Mouse (Mus musculus) lung, postnatal 0 days (tissue): ENCODE measurements around the gene Catip. TPM values are rescaled to one million over a fixed set of nuclear protein-coding genes. Genes with fewer than 3 reads are reported as not detected.

ENCODE experiments used
- ATAC-seq: fragments of 200-750 bp; cut with Nextera tagmentation; 2 replicates; pipeline ENCODE4 v1.8.0; 2017; ENCODE audit warnings: moderate library complexity
- DNase-seq: peaks from one replicate; pipeline ENCODE4 v3.0.0-alpha.2; 2016; ENCODE audit warnings: low spot score
- H3K27ac ChIP-seq: fragments of 300-500 bp; sonication (generic); 2 replicates; pipeline ENCODE4 v1.5.1; 2014; ENCODE audit warnings: antibody characterized with exemption, mild to moderate bottlenecking, low read length, mixed read lengths
- H3K27me3 ChIP-seq: fragments of 300-500 bp; sonication (generic); replicated peaks from 2 replicates; pipeline ENCODE4 v1.6.1; 2014; ENCODE audit warnings: low read length, mixed read lengths; ENCODE audit not compliant: insufficient read depth
- H3K36me3 ChIP-seq: fragments of 300-500 bp; sonication (generic); 2 replicates; pipeline ENCODE4 v1.6.1; 2014; ENCODE audit warnings: low read length, mixed read lengths; ENCODE audit not compliant: insufficient read depth
- H3K4me1 ChIP-seq: fragments of 300-500 bp; sonication (generic); 2 replicates; pipeline ENCODE4 v1.6.1; 2014; ENCODE audit warnings: antibody characterized with exemption, low read depth, low read length, mixed read lengths; ENCODE audit not compliant: insufficient read depth
- H3K4me2 ChIP-seq: fragments of 300-500 bp; sonication (generic); replicated peaks from 2 replicates; pipeline ENCODE4 v1.6.1; 2014; ENCODE audit warnings: low read depth, mild to moderate bottlenecking, low read length, moderate library complexity, mixed read lengths
- H3K4me3 ChIP-seq: fragments of 300-500 bp; sonication (generic); 2 replicates; pipeline ENCODE4 v1.5.1; 2014; ENCODE audit warnings: low read depth, low read length
- H3K9ac ChIP-seq: fragments of 300-500 bp; sonication (generic); replicated peaks from 2 replicates; pipeline ENCODE4 v1.6.1; 2014; ENCODE audit warnings: low read depth, mild to moderate bottlenecking
- H3K9me3 ChIP-seq: fragments of 300-500 bp; sonication (generic); 2 replicates; pipeline ENCODE4 v1.6.1; 2016; ENCODE audit warnings: low read length, mixed read lengths
- CTCF ChIP-seq: IDR thresholded peaks from 2 replicates; pipeline ENCODE4 v1.5.1; 2016; ENCODE audit warnings: antibody characterized with exemption, mild to moderate bottlenecking
- EP300 ChIP-seq: IDR thresholded peaks from 2 replicates; pipeline ENCODE4 v1.6.1; 2016; ENCODE audit warnings: antibody characterized with exemption, mild to moderate bottlenecking, control low read depth
- WGBS: fragments of 180-500 bp; shearing (Covaris S2); extraction: QIAGEN DNeasy Blood & Tissue Kit; methylation state at CpG from one replicate; pipeline ENCODE4 v1.1.7; 2014; 5-methylcytosine and 5-hydroxymethylcytosine counted together
- polyA plus RNA-seq: library from polyadenylated mRNA; unstranded; fragments of >200 nt; fragmentation: Nextera tagmentation; extraction: Ambion mirVana; gene quantifications from 2 replicates; pipeline ENCODE4 v1.2.1, GENCODE M21; 2015

Catip gene
- polyA plus RNA-seq, 1 experiment from 2014 or later, result 3.4 TPM

DNA sequence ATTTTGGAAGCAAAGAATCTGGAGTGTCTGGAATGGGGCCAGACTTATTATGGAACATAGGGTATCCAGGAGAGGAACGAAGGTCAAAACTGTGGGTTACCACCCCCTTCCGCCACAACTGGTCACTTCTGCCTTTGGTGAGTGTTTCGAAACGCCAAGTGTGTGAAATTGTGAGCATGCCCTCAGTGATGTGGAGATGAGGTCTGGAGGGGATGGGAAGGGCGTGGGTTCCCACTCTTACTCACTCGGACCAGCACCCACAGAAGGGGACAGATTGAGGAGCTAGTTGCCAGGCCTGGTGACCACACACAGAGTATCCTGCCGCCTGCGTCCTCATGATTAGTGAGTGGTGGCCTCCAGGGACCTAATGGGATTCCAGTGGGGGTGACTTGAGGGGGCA lies 13.1 kb downstream of the Catip start, which contains the start of gene Slc11a1:
Gene Slc11a1, plus strand, starts transcription at position 216 of the 400 bp plus-strand sequence.
- DNase-seq (peak; percentile 42), ATAC-seq (peak; percentile 23; the same call in 1 of the 2 replicates)
- Histone ChIP-seq H3K9me3 (no peaks in the 10 kb centered on the region), H3K4me1 (no peaks in the 10 kb centered on the region), H3K27me3 (no peaks in the 10 kb centered on the region), H3K9ac (no peak within 1 kb of the TSS), H3K27ac (no peak within 1 kb of the TSS), H3K36me3 (no peaks in the 10 kb centered on the region), H3K4me2 (no peak within 1 kb of the TSS), H3K4me3 (no peak within 1 kb of the TSS)
- TF ChIP-seq CTCF (no peak), EP300 (no peak)
- WGBS, result 63% methylated on average over 8 of the region's 8 CpGs

DNA sequence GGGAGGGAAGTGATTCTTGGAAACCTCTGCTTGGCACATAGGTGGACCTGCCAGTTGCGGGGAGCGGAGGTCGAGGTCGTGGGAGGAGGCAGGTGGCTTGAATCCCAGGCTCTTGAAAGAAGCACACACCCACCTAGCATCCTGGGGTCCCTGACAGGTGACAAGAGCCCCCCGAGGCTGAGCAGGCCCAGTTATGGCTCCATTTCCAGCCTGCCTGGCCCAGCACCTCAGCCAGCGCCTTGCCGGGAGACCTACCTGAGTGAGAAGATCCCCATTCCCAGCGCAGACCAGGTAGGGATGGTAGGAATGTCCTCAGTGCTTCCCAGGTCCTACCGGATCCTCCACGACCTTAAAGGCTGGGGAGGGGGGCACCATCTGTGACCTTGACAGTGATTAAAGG lies 13.7 kb downstream of the Catip start:
- 72% methylated on average over 10 of the region's 10 CpGs for WGBS
- H3K36me3 ChIP-seq, result no peaks in the 10 kb centered on the region
- no peak overlapping the region for H3K27ac ChIP-seq
- H3K4me2 ChIP-seq, result no peak overlapping the region
- DNase-seq, result no peak
- no peaks in the 10 kb centered on the region for H3K4me1 ChIP-seq
- no peak overlapping the region for H3K4me3 ChIP-seq
- TF ChIP-seq EP300, result no peak
- ATAC-seq, result no peak
- no peak overlapping the region for H3K9ac ChIP-seq
- H3K27me3 ChIP-seq, result no peaks in the 10 kb centered on the region
- H3K9me3 ChIP-seq, result no peaks in the 10 kb centered on the region

DNA sequence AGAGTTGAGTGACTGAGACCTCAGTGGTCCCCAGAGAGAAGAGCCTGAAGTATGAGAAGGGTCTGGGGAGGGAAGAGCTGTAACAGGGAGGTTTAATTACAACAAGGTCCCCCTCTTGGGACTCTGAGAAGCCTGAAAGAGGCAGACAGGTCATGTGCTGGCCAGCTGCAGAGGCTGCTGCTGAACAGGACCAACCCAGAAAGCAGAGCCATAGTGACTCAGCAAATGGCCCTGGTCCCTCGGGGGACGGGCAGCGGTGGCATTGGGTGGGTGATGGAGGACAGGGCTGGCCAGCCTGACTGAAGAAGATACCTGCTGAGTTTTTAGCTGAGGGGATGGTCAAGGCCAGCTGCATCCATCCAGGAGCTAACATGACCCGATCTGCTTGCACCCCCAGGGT lies 14.5 kb downstream of the Catip start:
- DNase-seq (no peak), ATAC-seq (no peak)
- H3K4me2 ChIP-seq, result no peak overlapping the region
- H3K36me3 ChIP-seq, result no peaks in the 10 kb centered on the region
- H3K4me1 ChIP-seq, result no peaks in the 10 kb centered on the region
- H3K4me3 ChIP-seq, result no peak overlapping the region
- H3K9ac ChIP-seq, result no peak overlapping the region
- H3K27ac ChIP-seq, result no peak overlapping the region
- no peaks in the 10 kb centered on the region for H3K27me3 ChIP-seq
- H3K9me3 ChIP-seq, result no peaks in the 10 kb centered on the region
- no peak for TF ChIP-seq CTCF
- whole genome bisulfite sequencing, result 84% methylated on average over 4 of the region's 4 CpGs

DNA sequence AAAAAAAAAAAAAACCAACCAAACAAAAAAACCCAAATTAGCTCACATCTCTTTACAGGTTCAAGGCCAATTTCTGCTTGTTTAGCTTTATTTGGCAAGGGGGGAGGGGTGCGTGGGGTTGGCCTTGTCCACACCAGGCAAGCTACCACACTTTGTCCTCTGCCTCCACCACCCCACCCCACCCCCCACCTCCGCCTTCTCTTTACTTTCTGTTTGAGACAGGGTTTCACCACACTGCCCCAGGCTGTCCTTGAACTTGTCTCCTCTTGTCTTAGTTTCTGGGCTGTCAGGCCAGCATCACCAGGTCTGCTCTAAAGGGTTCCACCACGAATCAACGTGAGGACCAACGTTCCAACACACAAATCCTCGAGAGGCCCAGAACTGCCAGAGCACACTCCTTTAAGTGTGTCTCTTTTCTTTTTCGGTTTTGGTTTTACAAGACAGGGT lies 17.2 kb downstream of the Catip start:
- WGBS, result 81% methylated on average over 7 of the region's 7 CpGs
- DNase-seq (no peak), ATAC-seq (no peak)
- H3K4me2 ChIP-seq, result no peak overlapping the region
- no peaks in the 10 kb centered on the region for H3K27me3 ChIP-seq
- H3K36me3 ChIP-seq, result no peaks in the 10 kb centered on the region
- H3K27ac ChIP-seq, result no peak overlapping the region
- H3K9ac ChIP-seq, result no peak overlapping the region
- H3K4me1 ChIP-seq, result no peaks in the 10 kb centered on the region
- no peak overlapping the region for H3K4me3 ChIP-seq
- TF ChIP-seq EP300, result no peak
- no peak for TF ChIP-seq CTCF
- no peaks in the 10 kb centered on the region for H3K9me3 ChIP-seq

DNA sequence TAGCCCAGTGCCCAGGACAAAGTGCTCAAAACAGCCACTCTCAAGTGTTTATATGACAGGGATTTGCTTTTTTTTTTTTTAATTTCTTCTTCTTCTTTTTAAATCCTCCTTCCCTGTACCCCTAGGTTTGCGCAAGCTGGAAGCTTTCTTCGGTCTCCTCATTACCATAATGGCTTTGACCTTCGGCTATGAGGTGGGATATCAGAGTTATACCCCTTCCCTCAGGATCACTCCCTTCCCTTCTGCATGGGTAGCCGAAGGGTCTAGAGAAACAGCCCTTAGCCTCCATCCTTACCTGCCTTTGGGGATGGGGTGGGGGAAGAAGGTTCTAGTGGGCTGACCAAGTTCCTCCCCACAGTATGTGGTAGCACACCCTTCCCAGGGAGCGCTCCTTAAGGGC lies 18.6 kb downstream of the Catip start:
- Histone ChIP-seq H3K27me3 (no peaks in the 10 kb centered on the region), H3K36me3 (no peaks in the 10 kb centered on the region), H3K4me3 (no peak overlapping the region), H3K4me1 (no peaks in the 10 kb centered on the region), H3K9ac (no peak overlapping the region), H3K27ac (no peak overlapping the region), H3K4me2 (no peak overlapping the region), H3K9me3 (no peaks in the 10 kb centered on the region)
- WGBS, result 69% methylated on average over 5 of the region's 5 CpGs
- TF ChIP-seq CTCF (no peak), EP300 (no peak)
- DNase-seq (no peak), ATAC-seq (no peak)

DNA sequence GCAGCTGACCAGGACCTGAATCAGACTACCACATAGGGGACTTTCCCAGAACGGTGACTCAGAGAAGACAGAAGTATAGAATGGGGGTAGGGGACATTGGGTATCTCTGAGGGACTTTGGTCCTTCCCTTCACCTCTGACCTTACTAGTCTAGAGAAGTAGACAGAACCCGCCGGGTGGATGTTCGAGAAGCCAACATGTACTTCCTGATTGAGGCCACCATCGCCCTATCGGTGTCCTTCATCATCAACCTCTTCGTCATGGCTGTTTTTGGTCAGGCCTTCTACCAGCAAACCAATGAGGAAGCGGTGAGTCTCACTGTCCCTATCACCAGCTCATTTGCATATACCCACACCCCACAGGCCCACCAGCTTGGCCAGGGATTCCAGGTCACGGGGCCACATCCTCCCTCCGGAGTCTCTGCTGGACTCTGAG lies 19.7 kb downstream of the Catip start:
- no peak for ATAC-seq
- 81% methylated on average over 10 of the region's 10 CpGs for WGBS

DNA sequence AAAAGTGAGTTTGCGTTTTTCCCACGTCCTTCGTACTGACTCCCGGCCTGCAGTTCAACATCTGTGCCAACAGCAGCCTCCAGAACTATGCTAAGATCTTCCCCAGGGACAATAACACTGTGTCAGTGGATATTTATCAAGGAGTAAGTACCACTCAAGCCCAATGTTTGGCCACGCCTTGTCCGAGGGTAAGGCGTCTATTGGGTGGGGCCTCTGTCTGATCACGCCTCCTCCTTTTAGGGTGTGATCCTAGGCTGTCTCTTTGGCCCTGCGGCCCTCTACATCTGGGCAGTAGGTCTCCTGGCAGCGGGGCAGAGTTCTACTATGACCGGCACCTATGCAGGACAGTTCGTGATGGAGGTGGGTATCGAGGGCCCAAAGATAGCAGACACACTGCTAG lies 21.5 kb downstream of the Catip start:
- peak; percentile 37 for DNase-seq
- no peaks in the 10 kb centered on the region for H3K36me3 ChIP-seq
- no peaks in the 10 kb centered on the region for H3K4me1 ChIP-seq

More for the DNA sequence above, 19.7 kb downstream of the Catip start:
- no peak overlapping the region for H3K4me3 ChIP-seq
- H3K9ac ChIP-seq, result no peak overlapping the region
- no peak overlapping the region for H3K27ac ChIP-seq
- no peak overlapping the region for H3K4me2 ChIP-seq
- DNase-seq, result no peak
- no peaks in the 10 kb centered on the region for H3K9me3 ChIP-seq
- H3K4me1 ChIP-seq, result no peaks in the 10 kb centered on the region
- TF ChIP-seq EP300 (no peak), CTCF (no peak)
- H3K36me3 ChIP-seq, result no peaks in the 10 kb centered on the region
- H3K27me3 ChIP-seq, result no peaks in the 10 kb centered on the region

More for the DNA sequence above, 21.5 kb downstream of the Catip start:
- Histone ChIP-seq H3K27me3 (no peaks in the 10 kb centered on the region), H3K9ac (no peak overlapping the region), H3K4me2 (no peak overlapping the region), H3K9me3 (no peaks in the 10 kb centered on the region), H3K27ac (no peak overlapping the region), H3K4me3 (no peak overlapping the region)
- 62% methylated on average over 13 of the region's 13 CpGs for WGBS
- no peak for ATAC-seq
- no peak for TF ChIP-seq CTCF
- TF ChIP-seq EP300, result no peak
